Mouse (Mus musculus) MEL (cell line): ENCODE measurements at regions not wholly inside any gene's neighbourhood (a gene's known extent, or its start where the extent isn't known, plus 50 kb on each side); places are given as distances from the start of the nearest gene placed in this dataset.

Source experiments
- CHD2 ChIP-seq: IDR thresholded peaks from 2 replicates; pipeline ENCODE4 v1.6.1; 2011; ENCODE audit warnings: low read length, improper control_type of control experiment
- CTCF ChIP-seq, 3 experiments: IDR thresholded peaks in 2 of 3; conservative IDR thresholded peaks in 1 of 3; 2 replicates each; pipeline ENCODE4 v1.5.1; 2011 to 2012; ENCODE audit warnings: low read length in 3 of 3, low read depth in 2 of 3, mild to moderate bottlenecking in 2 of 3, improper control_type of control experiment in 1 of 3, inconsistent platforms in 1 of 3, mixed read lengths in 1 of 3, moderate library complexity in 1 of 3; ENCODE audit not compliant: control insufficient read depth in 1 of 3, insufficient read depth in 1 of 3, poor library complexity in 1 of 3, severe bottlenecking in 1 of 3
- POLR2A ChIP-seq, 2 experiments: IDR thresholded peaks; 2 replicates each; pipeline ENCODE4 v1.6.1; 2011 to 2012; ENCODE audit warnings: low read length in 2 of 2, mild to moderate bottlenecking in 2 of 2, control low read depth in 1 of 2, improper control_type of control experiment in 1 of 2, low read depth in 1 of 2, moderate library complexity in 1 of 2; ENCODE audit not compliant: control insufficient read depth in 1 of 2, insufficient read depth in 1 of 2, poor library complexity in 1 of 2
- POLR2AphosphoS5 ChIP-seq: IDR thresholded peaks from 2 replicates; pipeline ENCODE4 v1.6.1; 2012; ENCODE audit warnings: low read depth, borderline replicate concordance, mild to moderate bottlenecking, inconsistent platforms, low read length, moderate library complexity, mixed read lengths
- USF2 ChIP-seq, 2 experiments: IDR thresholded peaks; 2 replicates each; pipeline ENCODE4 v1.6.1; 2011 to 2012; ENCODE audit warnings: improper control_type of control experiment in 2 of 2, low read length in 2 of 2, borderline replicate concordance in 1 of 2, inconsistent platforms in 1 of 2, low read depth in 1 of 2, mild to moderate bottlenecking in 1 of 2; ENCODE audit not compliant: insufficient read depth in 1 of 2
- ZNF384 ChIP-seq: IDR thresholded peaks from 2 replicates; pipeline ENCODE4 v1.6.1; 2012; ENCODE audit warnings: low read depth, mild to moderate bottlenecking, inconsistent platforms, low read length, improper control_type of control experiment

GRCm38 (mm10) chrX:159143278-159143677, 66.8 kb upstream of the Rps6ka3 start:
- TF ChIP-seq CTCF (IDR thresholded peaks at IDR 0.05 in 2 of 3, conservative IDR thresholded peaks at IDR 0.05 in 1 of 3; ENCODE audit: control insufficient read depth in 1 of 3, insufficient read depth in 1 of 3, low read depth in 2 of 3, low read length in 3 of 3, poor library complexity in 1 of 3, severe bottlenecking in 1 of 3) (no peak), USF2 (IDR thresholded peaks at IDR 0.05; ENCODE audit: borderline replicate concordance in 1 of 2, insufficient read depth in 1 of 2, low read depth in 1 of 2, low read length in 2 of 2) (no peak), POLR2AphosphoS5 (no peak), ZNF384 (no peak), POLR2A (IDR thresholded peaks at IDR 0.05; ENCODE audit: control insufficient read depth in 1 of 2, insufficient read depth in 1 of 2, low read depth in 1 of 2, low read length in 2 of 2, poor library complexity in 1 of 2) (no peak), CHD2 (no peak)
